Mouse (Mus musculus): ENCODE results near the gene Prr14l. TPM values are rescaled to one million over a fixed set of nuclear protein-coding genes. Genes with fewer than 3 reads are reported as not detected.
"Not testable (repeated sequence)": the region's sequence is repeated elsewhere in the genome, so short reads cannot be mapped to it uniquely, and the experiment has no call there.

Gene Prr14l
- polyA plus RNA-seq, 1 experiment from 2014 or later: 11.8 TPM

- no peaks in the 10 kb centered on the region for H3K9me3 ChIP-seq (replicated peaks)
- ATAC-seq (ENCODE audit: insufficient number of reproducible peaks, low FRiP score): no peak
- peaks cover 20% of the 10 kb centered on the region for H3K4me1 ChIP-seq (replicated peaks)
- WGBS: 38% methylated on average over 6 of the region's 6 CpGs
- peak overlapping the region; percentile 27 for H3K9ac ChIP-seq
- H3K4me2 ChIP-seq: peak overlapping the region; percentile 71
- no peaks in the 10 kb centered on the region for H3K27me3 ChIP-seq (replicated peaks)
- H3K4me3 ChIP-seq: peak overlapping the region; percentile 14; the same call in 1 of the 2 replicates
- H3K27ac ChIP-seq (ENCODE audit: poor library complexity, severe bottlenecking): peak overlapping the region; percentile 39; the same call in 1 of the 2 replicates
- H3K36me3 ChIP-seq: peaks cover 33% of the 10 kb centered on the region
Observed at GRCm38 (mm10) chr5:32852026-32852425, 2.0 kb downstream of the Prr14l start.

DNA sequence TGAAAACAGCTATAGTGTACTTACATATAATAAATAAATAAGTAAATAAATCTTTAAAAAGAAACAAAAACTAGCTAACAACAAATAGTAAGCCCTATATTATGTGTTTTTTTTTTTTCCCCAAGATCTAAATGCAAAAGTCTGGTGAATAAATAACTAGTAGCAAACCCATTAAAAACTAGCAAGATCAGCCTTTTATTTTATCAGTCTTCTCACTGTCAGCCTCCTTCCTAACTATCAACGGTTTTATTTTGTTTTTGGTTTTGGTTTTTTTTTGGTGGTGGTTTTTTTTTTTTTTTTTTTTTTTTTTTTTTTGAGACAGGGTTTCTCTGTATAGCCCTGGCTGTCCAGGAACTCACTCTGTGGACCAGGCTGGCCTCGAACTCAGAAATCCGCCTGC lies 4.5 kb downstream of the Prr14l start:
- H3K36me3 ChIP-seq: peaks cover 56% of the 10 kb centered on the region
- not testable (repeated sequence) for ATAC-seq (ENCODE audit: insufficient number of reproducible peaks, low FRiP score); H3K4me2 ChIP-seq; H3K9me3 ChIP-seq (replicated peaks); H3K27me3 ChIP-seq (replicated peaks); H3K27ac ChIP-seq (ENCODE audit: poor library complexity, severe bottlenecking); H3K9ac ChIP-seq; H3K4me3 ChIP-seq
- 89% methylated on average over 3 of the region's 3 CpGs for WGBS
- H3K4me1 ChIP-seq (replicated peaks): peaks cover 20% of the 10 kb centered on the region

DNA sequence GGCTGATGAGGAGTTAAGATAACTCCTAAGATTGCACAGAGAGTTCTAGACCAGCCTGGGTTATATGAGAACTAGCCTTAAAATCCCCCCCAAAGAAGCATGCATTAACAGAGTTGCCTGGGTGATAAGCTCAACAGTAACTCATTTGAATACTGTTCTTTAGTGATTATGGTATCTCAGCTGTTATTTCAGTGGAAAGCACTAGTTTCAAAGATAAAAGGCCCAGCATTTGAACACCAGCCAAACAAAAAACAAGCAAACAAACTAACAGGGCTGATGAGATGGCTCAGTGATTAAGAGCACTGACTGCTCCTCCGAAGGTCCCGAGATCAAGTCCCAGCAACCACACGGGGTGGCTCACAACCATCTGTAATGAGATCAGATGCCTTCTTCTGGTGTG lies 4.9 kb downstream of the Prr14l start:
- ATAC-seq (ENCODE audit: insufficient number of reproducible peaks, low FRiP score): no peak
- no peak overlapping the region for H3K4me3 ChIP-seq

DNA sequence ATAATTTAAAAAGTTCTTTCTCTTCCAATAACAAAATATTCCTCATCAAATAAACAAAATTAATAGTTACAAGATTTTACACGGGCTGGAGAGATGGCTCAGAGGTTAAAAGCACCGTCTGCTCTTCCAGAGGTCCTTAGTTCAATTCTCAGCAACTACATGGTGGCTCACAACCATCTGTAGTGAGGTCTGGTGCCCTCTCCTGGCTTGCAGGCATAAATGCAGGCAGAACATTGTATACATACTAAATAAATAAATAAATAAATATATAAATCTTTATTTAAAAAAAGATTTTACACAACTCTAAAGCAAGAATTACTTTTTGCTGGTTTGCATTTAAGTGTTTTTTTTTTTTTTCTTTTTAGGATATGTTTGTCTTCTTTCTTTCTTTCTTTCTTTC lies 14.0 kb downstream of the Prr14l start:
- Histone ChIP-seq H3K36me3 (peaks cover 86% of the 10 kb centered on the region), H3K4me1 (replicated peaks) (no peaks in the 10 kb centered on the region), H3K4me3 (no peak overlapping the region), H3K9me3 (replicated peaks) (0 out of 2 replicates have a peak, but pooled peaks cover 2% of the 10 kb centered on the region), H3K27me3 (replicated peaks) (no peaks in the 10 kb centered on the region), H3K27ac (ENCODE audit: poor library complexity, severe bottlenecking) (no peak overlapping the region), H3K9ac (no peak overlapping the region), H3K4me2 (no peak overlapping the region)
- 95% methylated on average over 2 of the region's 2 CpGs for WGBS
- ATAC-seq (ENCODE audit: insufficient number of reproducible peaks, low FRiP score): no peak

More for the DNA sequence above, 4.9 kb downstream of the Prr14l start:
- H3K4me2 ChIP-seq: no peak overlapping the region
- peaks cover 20% of the 10 kb centered on the region for H3K4me1 ChIP-seq (replicated peaks)
- WGBS: 82% methylated on average over 3 of the region's 3 CpGs
- no peak overlapping the region for H3K27ac ChIP-seq (ENCODE audit: poor library complexity, severe bottlenecking)
- H3K9me3 ChIP-seq (replicated peaks): no peaks in the 10 kb centered on the region
- H3K9ac ChIP-seq: no peak overlapping the region
- H3K36me3 ChIP-seq: peaks cover 60% of the 10 kb centered on the region
- no peaks in the 10 kb centered on the region for H3K27me3 ChIP-seq (replicated peaks)

DNA sequence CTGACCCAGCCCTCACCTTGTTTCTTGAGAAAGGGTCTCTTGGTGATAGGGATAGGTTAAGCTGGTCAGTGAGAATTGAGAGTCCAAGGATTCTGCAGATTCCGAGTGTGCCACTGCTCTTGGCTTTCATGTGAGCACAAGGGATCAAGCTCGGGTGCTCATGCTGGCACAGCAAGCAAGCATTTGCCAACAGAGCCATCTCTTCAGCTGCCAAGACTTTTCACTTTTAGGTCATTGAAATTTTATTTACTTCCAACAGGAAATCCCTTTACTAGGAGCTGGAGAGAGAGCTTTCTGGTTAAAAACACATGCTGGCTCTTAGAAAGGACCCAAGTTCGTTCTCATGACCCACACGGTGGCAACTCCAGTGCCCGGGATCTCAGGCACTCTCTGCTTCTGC lies 17.1 kb downstream of the Prr14l start:
- H3K4me1 ChIP-seq (replicated peaks): no peaks in the 10 kb centered on the region
- no peak overlapping the region for H3K4me2 ChIP-seq
- 0 out of 2 replicates have a peak, but pooled peaks cover 2% of the 10 kb centered on the region for H3K9me3 ChIP-seq (replicated peaks)
- H3K36me3 ChIP-seq: peaks cover 83% of the 10 kb centered on the region
- ATAC-seq (ENCODE audit: insufficient number of reproducible peaks, low FRiP score): no peak
- H3K27me3 ChIP-seq (replicated peaks): no peaks in the 10 kb centered on the region
- H3K27ac ChIP-seq (ENCODE audit: poor library complexity, severe bottlenecking): no peak overlapping the region
- no peak overlapping the region for H3K4me3 ChIP-seq
- no peak overlapping the region for H3K9ac ChIP-seq
- 85% methylated on average over 5 of the region's 5 CpGs for WGBS

DNA sequence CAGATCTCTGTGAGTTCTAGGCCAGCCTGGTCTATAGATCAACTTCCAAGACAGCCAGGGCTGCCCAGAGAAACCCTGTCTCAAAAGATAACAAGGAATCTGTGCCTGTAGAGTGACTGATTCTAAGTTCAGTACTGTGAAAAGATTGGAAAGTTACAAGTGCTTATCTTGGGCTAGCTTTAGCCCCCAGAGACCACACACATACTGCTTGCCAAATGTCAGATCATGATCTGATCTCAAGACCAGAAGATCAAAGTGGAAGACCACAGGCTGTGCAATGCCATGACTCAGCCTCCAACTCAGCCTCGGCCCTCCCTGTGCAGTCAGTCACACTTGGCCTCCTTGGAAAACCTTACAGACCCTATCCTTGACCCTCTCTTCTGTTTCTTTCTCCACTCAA lies 19.6 kb downstream of the Prr14l start:
- H3K4me2 ChIP-seq: no peak overlapping the region
- H3K4me1 ChIP-seq (replicated peaks): no peaks in the 10 kb centered on the region
- H3K9ac ChIP-seq: no peak overlapping the region
- no peak for ATAC-seq (ENCODE audit: insufficient number of reproducible peaks, low FRiP score)
- H3K36me3 ChIP-seq: peaks cover 82% of the 10 kb centered on the region
- H3K27me3 ChIP-seq (replicated peaks): no peaks in the 10 kb centered on the region
- WGBS: 76% methylated on average over 1 of the region's 1 CpGs
- no peak overlapping the region for H3K4me3 ChIP-seq
- H3K27ac ChIP-seq (ENCODE audit: poor library complexity, severe bottlenecking): no peak overlapping the region
- H3K9me3 ChIP-seq (replicated peaks): no peaks in the 10 kb centered on the region

GRCm38 (mm10) chr5:32830054-32830453 lies 24.0 kb downstream of the Prr14l start:
- peaks cover 87% of the 10 kb centered on the region for H3K36me3 ChIP-seq
- H3K9me3 ChIP-seq (replicated peaks): no peaks in the 10 kb centered on the region
- no peak overlapping the region for H3K4me3 ChIP-seq
- no peaks in the 10 kb centered on the region for H3K4me1 ChIP-seq (replicated peaks)
- H3K27me3 ChIP-seq (replicated peaks): no peaks in the 10 kb centered on the region
- WGBS: 78% methylated on average over 2 of the region's 2 CpGs
- H3K4me2 ChIP-seq: no peak overlapping the region
- H3K27ac ChIP-seq (ENCODE audit: poor library complexity, severe bottlenecking): no peak overlapping the region
- H3K9ac ChIP-seq: no peak overlapping the region
- ATAC-seq (ENCODE audit: insufficient number of reproducible peaks, low FRiP score): no peak

DNA sequence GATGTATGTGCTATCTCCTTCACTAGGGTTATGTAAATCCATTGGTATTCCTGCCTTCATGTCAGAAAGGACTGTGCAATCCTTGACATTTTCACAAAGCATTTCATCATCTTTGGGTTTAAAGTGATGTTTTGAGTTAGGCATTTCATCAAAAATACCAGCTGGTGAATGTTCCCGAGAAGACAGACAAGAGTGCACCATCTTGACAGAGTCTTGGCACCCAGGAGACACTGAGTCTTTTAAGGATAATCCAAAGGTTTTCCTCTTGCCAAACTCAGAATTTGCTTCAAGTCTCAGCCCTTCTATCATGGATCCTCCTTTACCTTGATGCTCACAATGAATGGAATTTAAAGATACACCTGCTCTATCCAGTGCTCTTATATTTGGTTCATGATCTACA lies 25.3 kb downstream of the Prr14l start:
- ATAC-seq (ENCODE audit: insufficient number of reproducible peaks, low FRiP score); H3K4me1 ChIP-seq (replicated peaks); H3K27ac ChIP-seq (ENCODE audit: poor library complexity, severe bottlenecking); H3K9me3 ChIP-seq (replicated peaks); H3K27me3 ChIP-seq (replicated peaks); H3K4me3 ChIP-seq; H3K9ac ChIP-seq; H3K4me2 ChIP-seq: not testable (repeated sequence)
- WGBS: 95% methylated on average over 1 of the region's 1 CpGs
- H3K36me3 ChIP-seq: peaks cover 74% of the 10 kb centered on the region

DNA sequence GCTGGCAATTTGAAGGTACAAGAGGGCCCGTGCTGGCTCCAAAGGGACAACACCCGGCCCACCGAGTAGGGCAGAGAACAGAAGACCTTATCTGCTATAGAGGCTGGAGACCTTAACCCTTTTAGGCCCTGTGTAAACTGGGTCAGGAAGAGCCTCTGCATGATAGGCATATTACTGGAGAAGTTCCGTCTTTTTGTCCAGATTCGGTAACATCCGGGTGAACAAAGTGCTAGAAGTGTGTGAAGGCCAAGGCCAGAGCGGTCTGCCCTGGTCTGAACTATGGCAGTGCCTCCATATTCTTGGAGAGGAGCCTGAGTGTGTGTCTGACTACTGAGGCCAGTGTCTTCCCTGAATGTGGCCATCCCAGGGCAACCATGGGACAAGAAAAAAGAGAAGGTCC lies 27.0 kb downstream of the Prr14l start, which contains the start of gene Gm20671:
Gm20671 (minus strand) TSS at position 101 of the 400 bp plus-strand sequence.
- no peaks in the 10 kb centered on the region for H3K9me3 ChIP-seq (replicated peaks)
- no peak within 1 kb of the TSS for H3K4me3 ChIP-seq
- H3K4me2 ChIP-seq: no peak within 1 kb of the TSS
- no peak within 1 kb of the TSS for H3K9ac ChIP-seq
- H3K27me3 ChIP-seq (replicated peaks): no peaks in the 10 kb centered on the region
- 70% methylated on average over 7 of the region's 7 CpGs for WGBS
- ATAC-seq (ENCODE audit: insufficient number of reproducible peaks, low FRiP score): no peak
- no peaks in the 10 kb centered on the region for H3K4me1 ChIP-seq (replicated peaks)
- H3K36me3 ChIP-seq: peaks cover 70% of the 10 kb centered on the region
- no peak within 1 kb of the TSS for H3K27ac ChIP-seq (ENCODE audit: poor library complexity, severe bottlenecking)

DNA sequence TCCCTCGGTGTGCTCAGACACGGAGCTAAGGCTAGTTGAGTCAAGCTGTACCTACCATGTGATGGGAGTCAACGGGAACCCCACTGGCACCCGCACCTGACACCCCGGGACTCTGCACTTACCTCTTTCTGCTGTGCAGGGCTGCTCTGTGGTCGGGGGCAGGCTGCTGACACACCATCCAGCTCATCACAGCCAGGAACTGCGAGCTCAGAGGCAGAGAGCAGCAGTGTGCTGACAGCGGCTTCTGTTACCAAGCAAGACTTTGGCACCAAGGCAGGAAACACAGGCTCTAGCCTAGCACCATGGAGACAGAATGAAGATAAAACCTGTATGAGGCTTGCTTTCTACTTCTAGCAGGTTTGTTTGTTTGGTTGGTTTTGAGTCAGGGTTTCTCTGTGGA lies 33.6 kb downstream of the Prr14l start:
- ATAC-seq (ENCODE audit: insufficient number of reproducible peaks, low FRiP score): no peak
- H3K36me3 ChIP-seq: peaks cover 71% of the 10 kb centered on the region
- no peak overlapping the region for H3K9ac ChIP-seq
- no peaks in the 10 kb centered on the region for H3K9me3 ChIP-seq (replicated peaks)
- no peaks in the 10 kb centered on the region for H3K27me3 ChIP-seq (replicated peaks)
- no peak overlapping the region for H3K27ac ChIP-seq (ENCODE audit: poor library complexity, severe bottlenecking)
- WGBS: 91% methylated on average over 8 of the region's 8 CpGs
- H3K4me2 ChIP-seq: no peak overlapping the region
- no peaks in the 10 kb centered on the region for H3K4me1 ChIP-seq (replicated peaks)
- no peak overlapping the region for H3K4me3 ChIP-seq

DNA sequence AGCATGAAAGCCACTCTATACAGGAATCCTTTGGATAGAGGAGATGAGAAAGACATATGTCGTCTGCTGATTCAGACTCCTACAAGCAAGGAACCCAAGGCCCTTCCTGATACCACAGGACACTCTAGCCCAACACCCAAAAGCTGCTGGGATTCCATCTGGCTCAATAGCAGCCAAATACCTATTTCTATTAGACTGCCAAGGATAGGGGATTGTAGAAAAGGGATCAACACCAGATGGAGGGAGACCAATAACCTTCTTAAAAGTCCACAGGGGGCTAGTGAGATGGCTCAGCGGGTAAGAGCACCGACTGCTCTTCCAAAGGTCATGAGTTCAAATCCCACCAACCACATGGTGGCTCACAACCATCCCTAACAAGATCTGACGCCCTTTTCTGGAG lies 38.7 kb downstream of the Prr14l start:
- no peak overlapping the region for H3K9ac ChIP-seq
- no peaks in the 10 kb centered on the region for H3K9me3 ChIP-seq (replicated peaks)
- no peaks in the 10 kb centered on the region for H3K4me1 ChIP-seq (replicated peaks)
- H3K27ac ChIP-seq (ENCODE audit: poor library complexity, severe bottlenecking): no peak overlapping the region
- no peak overlapping the region for H3K4me2 ChIP-seq
- 92% methylated on average over 4 of the region's 4 CpGs for WGBS
- peaks cover 72% of the 10 kb centered on the region for H3K36me3 ChIP-seq
- ATAC-seq (ENCODE audit: insufficient number of reproducible peaks, low FRiP score): no peak
- no peaks in the 10 kb centered on the region for H3K27me3 ChIP-seq (replicated peaks)
- no peak overlapping the region for H3K4me3 ChIP-seq

DNA sequence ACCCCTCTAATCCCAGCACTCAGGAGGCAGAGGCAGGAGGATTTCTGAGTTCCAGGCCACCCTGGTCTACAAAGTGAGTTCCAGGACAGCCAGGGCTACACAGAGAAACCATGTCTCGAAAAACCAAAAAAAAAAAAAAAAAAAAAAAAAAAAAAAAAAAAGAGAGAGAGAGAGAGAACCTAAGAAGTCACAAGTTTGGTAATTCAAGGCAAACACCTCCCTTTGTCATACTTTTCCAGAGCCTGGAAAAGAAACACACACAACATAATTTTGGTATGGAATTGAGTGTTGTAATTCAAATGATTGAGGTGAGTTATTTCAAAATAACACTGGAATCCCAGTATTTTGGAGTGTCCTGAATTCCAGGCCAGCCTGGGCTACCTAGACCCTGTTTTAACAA lies 67.6 kb downstream of the Prr14l start:
- ATAC-seq (ENCODE audit: insufficient number of reproducible peaks, low FRiP score); H3K27ac ChIP-seq (ENCODE audit: poor library complexity, severe bottlenecking); H3K4me2 ChIP-seq; H3K9me3 ChIP-seq (replicated peaks); H3K4me3 ChIP-seq; H3K9ac ChIP-seq; H3K4me1 ChIP-seq (replicated peaks); H3K27me3 ChIP-seq (replicated peaks): not testable (repeated sequence)
- WGBS: 60% methylated on average over 1 of the region's 1 CpGs
- H3K36me3 ChIP-seq: peaks cover 28% of the 10 kb centered on the region
